Mouse (Mus musculus) hindbrain, embryonic 14.5 days (tissue): ENCODE data around the gene Pink1. TPM values are rescaled to one million over a fixed set of nuclear protein-coding genes. Genes with fewer than 3 reads are reported as not detected.

ENCODE experiments used
- ATAC-seq: fragments of 200-750 bp; cut with Nextera tagmentation; 2 replicates; pipeline ENCODE4 v1.8.0; 2017; ENCODE audit warnings: moderate number of reproducible peaks, mild to moderate bottlenecking, moderate TSS enrichment, moderate library complexity; ENCODE audit not compliant: low FRiP score
- DNase-seq: peaks from one replicate; pipeline ENCODE4 v3.0.0-alpha.2; 2015; ENCODE audit warnings: low spot score
- H3K27ac ChIP-seq: fragments of 300-500 bp; sonication (generic); 2 replicates; pipeline ENCODE4 v1.5.1; 2014; ENCODE audit warnings: mild to moderate bottlenecking, moderate library complexity
- H3K27me3 ChIP-seq: fragments of 300-500 bp; sonication (generic); 2 replicates; pipeline ENCODE4 v1.6.1; 2014; ENCODE audit warnings: mild to moderate bottlenecking, low read length, mixed read lengths; ENCODE audit not compliant: control insufficient read depth, insufficient read depth
- H3K36me3 ChIP-seq: fragments of 300-500 bp; sonication (generic); replicated peaks from 2 replicates; pipeline ENCODE4 v1.6.1; 2014; ENCODE audit not compliant: control insufficient read depth, insufficient read depth
- H3K4me1 ChIP-seq: fragments of 300-500 bp; sonication (generic); replicated peaks from 2 replicates; pipeline ENCODE4 v1.6.1; 2014; ENCODE audit warnings: antibody characterized with exemption, low read length, mixed read lengths; ENCODE audit not compliant: control insufficient read depth, insufficient read depth
- H3K4me2 ChIP-seq: fragments of 300-500 bp; sonication (generic); replicated peaks from 2 replicates; pipeline ENCODE4 v1.6.1; 2014; ENCODE audit warnings: mild to moderate bottlenecking, moderate library complexity
- H3K4me3 ChIP-seq: fragments of 300-500 bp; sonication (generic); replicated peaks from 2 replicates; pipeline ENCODE4 v1.5.1; 2014; ENCODE audit warnings: mild to moderate bottlenecking, low read length
- H3K9ac ChIP-seq: fragments of 300-500 bp; sonication (generic); 2 replicates; pipeline ENCODE4 v1.6.1; 2014
- H3K9me3 ChIP-seq: fragments of 300-500 bp; sonication (generic); 2 replicates; pipeline ENCODE4 v1.6.1; 2016; ENCODE audit warnings: low read length; ENCODE audit not compliant: control insufficient read depth
- WGBS: fragments of 180-500 bp; shearing (Covaris S2); extraction: QIAGEN DNeasy Blood & Tissue Kit; methylation state at CpG from one replicate; pipeline ENCODE4 v1.1.7; 2014; 5-methylcytosine and 5-hydroxymethylcytosine counted together
- polyA plus RNA-seq: library from polyadenylated mRNA; unstranded; fragments of >200 nt; fragmentation: Nextera tagmentation; extraction: Ambion mirVana; gene quantifications from 2 replicates; pipeline ENCODE4 v1.2.1, GENCODE M21; 2014

Pink1 gene
- polyA plus RNA-seq, 1 experiment from 2014 or later: 57.4 TPM

GRCm38 (mm10) chr4:138347280-138347679 is 21.2 kb upstream of the Pink1 start:
- DNase-seq (no peak), ATAC-seq (no peak)
- 70% methylated on average over 1 of the region's 1 CpGs for WGBS
- Histone ChIP-seq H3K36me3 (no peaks in the 10 kb centered on the region), H3K9me3 (no peaks in the 10 kb centered on the region), H3K27me3 (no peaks in the 10 kb centered on the region), H3K9ac (no peak overlapping the region), H3K4me1 (no peaks in the 10 kb centered on the region), H3K27ac (no peak overlapping the region), H3K4me2 (no peak overlapping the region), H3K4me3 (no peak overlapping the region)

GRCm38 (mm10) chr4:138344891-138345545 is 18.9 kb upstream of the Pink1 start:
- DNase-seq: no peak

GRCm38 (mm10) chr4:138343341-138343837 is 17.3 kb upstream of the Pink1 start:
- ATAC-seq (no peak), DNase-seq (no peak)
- H3K4me1 ChIP-seq: no peaks in the 10 kb centered on the region
- H3K4me2 ChIP-seq: no peak overlapping the region
- no peaks in the 10 kb centered on the region for H3K27me3 ChIP-seq
- no peaks in the 10 kb centered on the region for H3K9me3 ChIP-seq
- H3K9ac ChIP-seq: no peak overlapping the region
- no peak overlapping the region for H3K4me3 ChIP-seq
- 69% methylated on average over 10 of the region's 10 CpGs for WGBS
- no peak overlapping the region for H3K27ac ChIP-seq
- no peaks in the 10 kb centered on the region for H3K36me3 ChIP-seq

More at GRCm38 (mm10) chr4:138344891-138345545, 18.9 kb upstream of the Pink1 start:
- Histone ChIP-seq H3K9ac (no peak overlapping the region), H3K4me1 (no peaks in the 10 kb centered on the region), H3K4me2 (no peak overlapping the region), H3K9me3 (no peaks in the 10 kb centered on the region), H3K36me3 (no peaks in the 10 kb centered on the region), H3K27me3 (no peaks in the 10 kb centered on the region), H3K27ac (no peak overlapping the region), H3K4me3 (no peak overlapping the region)
- WGBS: 74% methylated on average over 9 of the region's 9 CpGs
- no peak for ATAC-seq

GRCm38 (mm10) chr4:138342778-138343177 is 16.7 kb upstream of the Pink1 start:
- H3K9me3 ChIP-seq: no peaks in the 10 kb centered on the region
- no peaks in the 10 kb centered on the region for H3K36me3 ChIP-seq
- ATAC-seq: no peak
- no peak overlapping the region for H3K27ac ChIP-seq
- no peak for DNase-seq
- H3K27me3 ChIP-seq: no peaks in the 10 kb centered on the region
- H3K9ac ChIP-seq: no peak overlapping the region
- no peaks in the 10 kb centered on the region for H3K4me1 ChIP-seq
- 87% methylated on average over 6 of the region's 6 CpGs for WGBS
- H3K4me2 ChIP-seq: no peak overlapping the region
- H3K4me3 ChIP-seq: no peak overlapping the region

- no peak for ATAC-seq
- Histone ChIP-seq H3K9ac (no peak overlapping the region), H3K4me1 (no peaks in the 10 kb centered on the region), H3K9me3 (no peaks in the 10 kb centered on the region), H3K27me3 (no peaks in the 10 kb centered on the region), H3K36me3 (no peaks in the 10 kb centered on the region), H3K27ac (no peak overlapping the region), H3K4me3 (no peak overlapping the region), H3K4me2 (no peak overlapping the region)
- DNase-seq: no peak
- 80% methylated on average over 7 of the region's 7 CpGs for WGBS
These were observed 15.9 kb upstream of the Pink1 start for GRCm38 (mm10) chr4:138342048-138342447.

GRCm38 (mm10) chr4:138341393-138341792 is 15.3 kb upstream of the Pink1 start:
- Histone ChIP-seq H3K9ac (no peak overlapping the region), H3K9me3 (no peaks in the 10 kb centered on the region), H3K27me3 (no peaks in the 10 kb centered on the region), H3K36me3 (no peaks in the 10 kb centered on the region), H3K4me3 (no peak overlapping the region), H3K27ac (no peak overlapping the region), H3K4me1 (no peaks in the 10 kb centered on the region), H3K4me2 (no peak overlapping the region)
- WGBS: 69% methylated on average over 8 of the region's 8 CpGs
- no peak for DNase-seq
- no peak for ATAC-seq

GRCm38 (mm10) chr4:138339963-138340362 is 13.9 kb upstream of the Pink1 start:
- Histone ChIP-seq H3K4me3 (no peak overlapping the region), H3K9me3 (no peaks in the 10 kb centered on the region), H3K27ac (no peak overlapping the region), H3K36me3 (no peaks in the 10 kb centered on the region), H3K27me3 (no peaks in the 10 kb centered on the region), H3K4me1 (no peaks in the 10 kb centered on the region), H3K9ac (no peak overlapping the region), H3K4me2 (no peak overlapping the region)
- ATAC-seq (no peak), DNase-seq (peak; percentile 62)
- WGBS: 28% methylated on average over 4 of the region's 4 CpGs

- Histone ChIP-seq H3K9ac (no peak overlapping the region), H3K4me3 (no peak overlapping the region), H3K4me2 (no peak overlapping the region), H3K27ac (no peak overlapping the region), H3K4me1 (no peaks in the 10 kb centered on the region), H3K36me3 (no peaks in the 10 kb centered on the region), H3K9me3 (no peaks in the 10 kb centered on the region), H3K27me3 (no peaks in the 10 kb centered on the region)
- 80% methylated on average over 9 of the region's 9 CpGs for WGBS
- ATAC-seq (no peak), DNase-seq (no peak)
These were observed 11.2 kb upstream of the Pink1 start for GRCm38 (mm10) chr4:138337341-138337740.

- ATAC-seq (no peak), DNase-seq (no peak)
- no peak overlapping the region for H3K4me3 ChIP-seq
- no peaks in the 10 kb centered on the region for H3K9me3 ChIP-seq
- H3K4me2 ChIP-seq: no peak overlapping the region
- no peaks in the 10 kb centered on the region for H3K4me1 ChIP-seq
- H3K27me3 ChIP-seq: no peaks in the 10 kb centered on the region
- H3K9ac ChIP-seq: no peak overlapping the region
- no peak overlapping the region for H3K27ac ChIP-seq
- 75% methylated on average over 5 of the region's 5 CpGs for WGBS
- H3K36me3 ChIP-seq: no peaks in the 10 kb centered on the region
These were observed 10.8 kb upstream of the Pink1 start for GRCm38 (mm10) chr4:138336876-138337275.

GRCm38 (mm10) chr4:138335648-138336047 is 9.5 kb upstream of the Pink1 start:
- Histone ChIP-seq H3K4me1 (no peaks in the 10 kb centered on the region), H3K27ac (no peak overlapping the region), H3K9me3 (no peaks in the 10 kb centered on the region), H3K27me3 (no peaks in the 10 kb centered on the region), H3K36me3 (no peaks in the 10 kb centered on the region), H3K4me2 (no peak overlapping the region), H3K4me3 (no peak overlapping the region), H3K9ac (no peak overlapping the region)
- 87% methylated on average over 6 of the region's 6 CpGs for WGBS
- ATAC-seq (no peak), DNase-seq (no peak)
